Mouse (Mus musculus) MEL-GATA-1-ER (cell line): ENCODE measurements around the gene Hps4.
"Not testable (repeated sequence)": the region's sequence is repeated elsewhere in the genome, so short reads cannot be mapped to it uniquely, and the experiment has no call there.

ENCODE experiments used
- DNase-seq: peaks from one replicate; pipeline ENCODE4 v3.0.0-alpha.2; 2012; ENCODE audit warnings: low read depth; ENCODE audit errors: extremely low read depth

Gene Hps4

GRCm38 (mm10) chr5:112396066-112396465 lies 53.2 kb downstream of the Hps4 start:
- DNase-seq, result no peak

- DNase-seq, result no peak
Observed at GRCm38 (mm10) chr5:112399284-112399683, 56.4 kb downstream of the Hps4 start.

- no peak for DNase-seq
Observed at GRCm38 (mm10) chr5:112402437-112402836, 59.6 kb downstream of the Hps4 start.

- DNase-seq, result no peak
Observed at GRCm38 (mm10) chr5:112406017-112406416, 63.1 kb downstream of the Hps4 start.

- DNase-seq, result no peak
Observed at GRCm38 (mm10) chr5:112409274-112409673, 66.4 kb downstream of the Hps4 start.

GRCm38 (mm10) chr5:112411072-112411471 lies 68.2 kb downstream of the Hps4 start:
- no peak for DNase-seq

GRCm38 (mm10) chr5:112411514-112412335 lies 68.8 kb downstream of the Hps4 start:
- no peak for DNase-seq

GRCm38 (mm10) chr5:112412781-112413180 lies 69.9 kb downstream of the Hps4 start:
- DNase-seq, result not testable (repeated sequence)

- DNase-seq, result no peak
Observed at GRCm38 (mm10) chr5:112416673-112417072, 73.8 kb downstream of the Hps4 start.

GRCm38 (mm10) chr5:112418023-112418422 lies 75.1 kb downstream of the Hps4 start:
- DNase-seq, result no peak

- DNase-seq, result no peak
Observed at GRCm38 (mm10) chr5:112419535-112419934, 76.7 kb downstream of the Hps4 start.

- no peak for DNase-seq
Observed at GRCm38 (mm10) chr5:112426635-112427034, 83.8 kb downstream of the Hps4 start.

- DNase-seq, result no peak
Observed at GRCm38 (mm10) chr5:112427283-112427682, 84.4 kb downstream of the Hps4 start.
